Mouse (Mus musculus) kidney, postnatal 10 days (tissue): Measurements from ENCODE around the gene Rnf111.
A peak's percentile ranks its signal among the peaks of the same experiment; 100 is the strongest.
"Not testable (repeated sequence)": the region's sequence is repeated elsewhere in the genome, so short reads cannot be mapped to it uniquely, and the experiment has no call there.

Experiments
- DNase-seq: peaks from one replicate; pipeline ENCODE4 v3.0.0; 2021; ENCODE audit warnings: mixed read lengths

Gene Rnf111

GRCm38 (mm10) chr9:70493038-70493437, 10.5 kb downstream of the Rnf111 start:
- no peak for DNase-seq

GRCm38 (mm10) chr9:70491176-70491575, 12.3 kb downstream of the Rnf111 start:
- no peak for DNase-seq

- DNase-seq = no peak
These were observed 16.1 kb downstream of the Rnf111 start for GRCm38 (mm10) chr9:70487401-70487800.

GRCm38 (mm10) chr9:70485840-70486239, 17.7 kb downstream of the Rnf111 start:
- DNase-seq = no peak

- no peak for DNase-seq
These were observed 20.0 kb downstream of the Rnf111 start for GRCm38 (mm10) chr9:70483495-70483894.

GRCm38 (mm10) chr9:70481872-70482271, 21.7 kb downstream of the Rnf111 start:
- DNase-seq = no peak

GRCm38 (mm10) chr9:70477229-70477628, 26.3 kb downstream of the Rnf111 start:
- DNase-seq = no peak

- no peak for DNase-seq
These were observed 27.7 kb downstream of the Rnf111 start for GRCm38 (mm10) chr9:70475777-70476270.

- DNase-seq = no peak
These were observed 30.1 kb downstream of the Rnf111 start for GRCm38 (mm10) chr9:70473400-70473799.

GRCm38 (mm10) chr9:70463091-70463490, 40.4 kb downstream of the Rnf111 start:
- not testable (repeated sequence) for DNase-seq

GRCm38 (mm10) chr9:70452371-70452770, 51.2 kb downstream of the Rnf111 start:
- DNase-seq = no peak

- no peak for DNase-seq
These were observed 54.5 kb downstream of the Rnf111 start for GRCm38 (mm10) chr9:70449072-70449471.

- DNase-seq = peak; percentile 67
These were observed 63.6 kb downstream of the Rnf111 start for GRCm38 (mm10) chr9:70439959-70440358.

- DNase-seq = no peak
These were observed 80.9 kb downstream of the Rnf111 start for GRCm38 (mm10) chr9:70422661-70423060.

- peak; percentile 94 for DNase-seq
These were observed 82.1 kb downstream of the Rnf111 start, which contains the start of gene Ccnb2 for GRCm38 (mm10) chr9:70421257-70422056. Gene Ccnb2 (minus strand): TSS chr9:70421547.

GRCm38 (mm10) chr9:70416412-70416811, 87.1 kb downstream of the Rnf111 start:
- no peak for DNase-seq

GRCm38 (mm10) chr9:70413038-70413437, 90.5 kb downstream of the Rnf111 start:
- no peak for DNase-seq

GRCm38 (mm10) chr9:70410668-70411067, 92.9 kb downstream of the Rnf111 start:
- DNase-seq = peak; percentile 33

- no peak for DNase-seq
These were observed 93.8 kb downstream of the Rnf111 start for GRCm38 (mm10) chr9:70409743-70410142.

GRCm38 (mm10) chr9:70408791-70409190, 94.7 kb downstream of the Rnf111 start:
- DNase-seq = peak; percentile 52

- no peak for DNase-seq
These were observed 96.9 kb downstream of the Rnf111 start for GRCm38 (mm10) chr9:70406596-70406995.

GRCm38 (mm10) chr9:70401937-70402539, 101.5 kb downstream of the Rnf111 start:
- DNase-seq = no peak

GRCm38 (mm10) chr9:70396083-70396482, 107.4 kb downstream of the Rnf111 start:
- no peak for DNase-seq

GRCm38 (mm10) chr9:70395617-70396016, 107.9 kb downstream of the Rnf111 start:
- DNase-seq = peak; percentile 31
